Mouse (Mus musculus) hematopoietic stem cell, adult 5-6 weeks (primary cell): ENCODE measurements around the gene Vmp1. TPM values are rescaled to one million over a fixed set of nuclear protein-coding genes. Genes with fewer than 3 reads are reported as not detected.

Source experiments
- total RNA-seq: library from RNA; stranded (forward); fragments of 172-1452, 232-1000 nt; gene quantifications from 2 replicates; pipeline ENCODE4 v1.2.3, GENCODE M21; 2017

Gene Vmp1
- total RNA-seq, 1 experiment from 2014 or later, result 202 TPM

Other genes starting within 250 kb of the Vmp1 start
- 12.4 and 17.4 TPM in 2 replicates for gene Rnft1, start 199.2 kb downstream of the Vmp1 start, total RNA-seq
- gene Rps6kb1, start 139.0 kb downstream of the Vmp1 start, total RNA-seq, result 41.5 and 63.2 TPM in 2 replicates
- 8.8 and 13.1 TPM in 2 replicates for gene Tubd1, start 138.8 kb downstream of the Vmp1 start, total RNA-seq
- 26.0 and 28.4 TPM in 2 replicates for gene Ptrh2, start 149 bp upstream of the Vmp1 start, total RNA-seq
- 133 and 137 TPM in 2 replicates for gene Cltc, start 73.7 kb upstream of the Vmp1 start, total RNA-seq
- 8.3 and 11.2 TPM in 2 replicates for gene Dhx40, start 123.9 kb upstream of the Vmp1 start, total RNA-seq